Mouse (Mus musculus): Measurements from ENCODE around the gene Ccdc88c.
"Not testable (repeated sequence)": the region's sequence is repeated elsewhere in the genome, so short reads cannot be mapped to it uniquely, and the experiment has no call there.

Gene Ccdc88c

GRCm38 (mm10) chr12:101016412-101016928 lies 12.4 kb downstream of the Ccdc88c start:
- DNase-seq: no peak

DNA sequence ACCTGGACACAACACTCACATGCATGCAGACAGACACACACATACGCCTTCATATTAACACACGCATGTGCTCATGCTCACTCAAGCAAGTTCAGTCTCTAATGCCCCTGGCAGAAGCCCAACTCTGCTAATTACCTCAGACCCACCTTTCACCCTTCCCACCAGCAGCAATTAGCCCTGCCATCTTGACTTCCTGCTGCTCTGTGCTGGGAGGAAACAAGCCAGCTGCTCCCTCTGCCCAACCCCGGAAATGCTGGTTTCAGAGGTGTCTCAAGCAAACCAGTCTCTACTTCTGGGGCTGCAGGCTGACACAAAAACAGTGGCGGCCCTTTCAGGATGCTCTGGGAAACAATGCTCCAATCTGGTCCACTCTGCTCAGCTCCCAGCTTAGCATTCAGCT lies 12.9 kb downstream of the Ccdc88c start:
- DNase-seq: peak in 1 of 2 experiments; percentile 50

- no peak for DNase-seq
Observed at GRCm38 (mm10) chr12:101015165-101015560, 13.7 kb downstream of the Ccdc88c start.

GRCm38 (mm10) chr12:101014549-101015164 lies 14.2 kb downstream of the Ccdc88c start:
- DNase-seq: no peak

DNA sequence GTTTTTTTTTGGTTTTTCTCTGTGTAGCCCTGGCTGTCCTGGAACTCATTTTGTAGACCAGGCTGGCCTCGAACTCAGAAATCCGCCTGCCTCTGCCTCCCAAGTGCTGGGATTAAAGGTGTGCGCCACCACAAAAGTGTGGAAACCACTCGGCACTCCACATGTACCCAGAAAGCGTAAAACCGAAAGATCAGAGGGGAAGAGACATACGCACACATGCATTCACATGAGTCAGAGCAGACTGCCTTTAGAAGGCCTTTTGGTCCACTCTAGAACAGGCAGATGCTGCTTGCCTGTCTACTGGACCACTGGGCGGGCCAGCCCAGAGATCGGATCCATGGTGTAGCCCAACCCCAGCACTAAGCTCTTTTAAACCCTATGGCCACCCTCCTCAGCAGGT lies 15.2 kb downstream of the Ccdc88c start:
- not testable (repeated sequence) for DNase-seq

DNA sequence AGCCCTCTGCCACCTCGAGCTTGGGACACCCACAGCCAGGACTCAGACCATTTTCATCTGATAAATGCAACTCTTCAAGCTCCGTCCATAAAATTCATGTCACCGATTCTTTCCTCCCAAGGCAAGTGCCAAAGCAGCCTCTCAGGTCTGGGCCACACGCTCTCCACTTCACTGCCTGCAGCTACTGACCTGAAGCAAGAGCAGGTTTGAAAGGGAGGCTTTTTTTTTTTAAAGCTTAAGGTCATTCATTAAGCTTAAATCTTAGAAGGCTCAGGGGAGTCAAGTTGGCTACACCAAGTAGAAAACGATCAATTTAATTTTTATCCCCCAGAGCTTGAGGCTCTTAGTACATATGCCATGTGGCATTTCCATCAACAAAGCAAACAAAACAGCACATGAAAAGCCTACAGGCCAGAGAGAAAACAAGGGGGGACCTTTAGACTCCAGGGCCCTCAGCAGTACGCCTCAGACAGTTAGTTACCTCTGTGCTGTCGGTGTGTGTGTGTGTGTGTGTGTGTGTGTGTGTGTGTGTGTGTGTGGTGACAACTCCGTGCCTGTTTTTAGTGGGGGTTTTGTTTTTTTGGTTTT lies 15.7 kb downstream of the Ccdc88c start:
- DNase-seq: no peak

- no peak for DNase-seq
Observed at GRCm38 (mm10) chr12:101012197-101013077, 16.4 kb downstream of the Ccdc88c start.

- DNase-seq: no peak
Observed at GRCm38 (mm10) chr12:101011017-101011416, 17.8 kb downstream of the Ccdc88c start.

GRCm38 (mm10) chr12:101010148-101010920 lies 18.5 kb downstream of the Ccdc88c start:
- DNase-seq: no peak

- no peak for DNase-seq
Observed at GRCm38 (mm10) chr12:101009225-101009624, 19.6 kb downstream of the Ccdc88c start.

- DNase-seq: no peak
Observed at GRCm38 (mm10) chr12:101008648-101009047, 20.2 kb downstream of the Ccdc88c start.

DNA sequence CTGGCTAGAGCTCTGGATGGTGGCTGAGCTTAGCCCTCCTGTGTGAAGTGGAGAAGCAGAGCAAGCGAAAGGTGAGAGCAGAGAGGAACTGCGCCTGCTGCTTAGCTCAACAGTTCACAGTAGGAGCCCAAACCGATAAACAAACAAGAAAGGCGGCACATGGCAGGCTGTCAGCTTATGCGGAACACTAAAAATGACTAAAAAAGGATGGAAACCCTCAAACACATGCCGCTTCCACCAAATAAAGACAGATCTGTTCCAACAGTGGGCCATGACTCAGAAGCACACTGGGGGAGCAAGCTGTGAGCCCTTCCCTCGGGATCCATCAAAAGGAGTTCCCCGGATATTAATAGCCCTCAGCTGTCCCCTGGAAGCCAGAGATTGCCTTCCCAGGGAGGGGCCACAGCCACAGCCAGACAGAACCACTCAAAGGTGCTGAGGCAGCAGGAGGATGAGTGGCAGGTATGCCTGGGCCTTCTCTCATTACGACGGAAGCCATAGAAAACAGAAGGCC lies 20.8 kb downstream of the Ccdc88c start:
- no peak for DNase-seq

- DNase-seq: no peak
Observed at GRCm38 (mm10) chr12:101007427-101007826, 21.4 kb downstream of the Ccdc88c start.

- no peak for DNase-seq
Observed at GRCm38 (mm10) chr12:101005665-101006420, 23.0 kb downstream of the Ccdc88c start.

DNA sequence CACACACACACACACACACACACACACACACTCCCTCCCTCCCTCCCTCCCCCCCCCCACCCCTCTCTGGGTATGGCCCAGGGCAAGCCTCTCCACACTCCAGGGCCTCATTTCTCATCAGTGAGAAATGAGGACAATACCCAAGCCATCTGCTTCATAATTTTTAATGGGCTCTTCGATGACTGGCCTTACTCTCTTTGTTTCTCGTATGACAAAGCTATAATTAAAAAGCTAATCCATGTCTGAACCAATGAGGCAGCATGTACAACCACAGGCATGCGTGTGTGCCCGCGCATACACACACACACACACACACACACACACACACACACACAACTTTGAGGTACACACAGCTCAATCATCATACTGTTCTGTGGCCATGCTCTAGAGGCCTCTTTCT lies 23.9 kb downstream of the Ccdc88c start:
- DNase-seq: no peak

GRCm38 (mm10) chr12:101002801-101003513 lies 25.9 kb downstream of the Ccdc88c start:
- no peak for DNase-seq

DNA sequence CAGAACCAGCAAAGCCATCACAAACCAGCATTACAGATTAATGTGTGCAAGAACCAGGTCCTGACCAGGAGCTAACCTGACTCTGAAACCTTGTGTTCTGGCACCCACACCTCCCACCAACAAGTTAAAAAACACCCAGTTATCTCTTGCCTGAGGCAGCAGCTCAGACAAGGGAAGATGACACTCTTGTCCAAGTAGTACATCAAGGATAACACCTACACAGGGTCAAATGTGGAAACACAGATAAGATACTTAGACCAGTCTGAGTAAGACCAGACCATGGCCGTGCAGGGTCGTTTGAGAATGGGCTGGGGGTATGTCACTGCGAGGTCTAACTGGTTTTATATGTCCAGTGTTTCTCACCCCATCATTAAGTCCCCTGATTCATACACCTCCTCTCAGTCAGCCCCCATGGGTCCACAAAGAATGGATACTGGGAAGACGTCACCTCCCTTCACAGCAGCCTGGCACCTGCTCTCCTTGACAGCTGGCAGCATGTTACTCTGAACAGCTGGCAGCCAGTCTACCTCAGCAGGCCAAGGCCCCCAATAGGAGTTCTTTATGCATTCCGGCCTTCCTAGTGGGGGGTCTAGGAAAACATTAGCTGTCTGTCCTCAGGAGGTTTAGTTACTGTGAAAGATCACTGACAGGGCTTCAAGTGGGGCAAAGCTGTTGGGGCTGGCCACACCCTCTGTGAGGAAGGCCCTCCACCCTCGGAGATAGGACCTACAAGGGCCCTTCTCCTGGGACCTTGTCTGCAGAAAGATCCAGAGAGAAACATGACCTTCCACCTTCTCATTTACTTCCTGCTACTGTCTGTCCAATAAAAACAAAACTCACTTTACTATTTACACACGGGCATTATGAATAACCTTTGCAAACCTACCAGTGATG lies 29.5 kb downstream of the Ccdc88c start:
- no peak for DNase-seq

- DNase-seq: no peak
Observed at GRCm38 (mm10) chr12:100998564-100998962, 30.3 kb downstream of the Ccdc88c start.

- no peak for DNase-seq
Observed at GRCm38 (mm10) chr12:100997830-100998563, 30.9 kb downstream of the Ccdc88c start.

Data from lung, adult 18-20 months (tissue).